Comparison of ENCODE assay signal across 17 mouse cellular contexts in the genomic region with DNA sequence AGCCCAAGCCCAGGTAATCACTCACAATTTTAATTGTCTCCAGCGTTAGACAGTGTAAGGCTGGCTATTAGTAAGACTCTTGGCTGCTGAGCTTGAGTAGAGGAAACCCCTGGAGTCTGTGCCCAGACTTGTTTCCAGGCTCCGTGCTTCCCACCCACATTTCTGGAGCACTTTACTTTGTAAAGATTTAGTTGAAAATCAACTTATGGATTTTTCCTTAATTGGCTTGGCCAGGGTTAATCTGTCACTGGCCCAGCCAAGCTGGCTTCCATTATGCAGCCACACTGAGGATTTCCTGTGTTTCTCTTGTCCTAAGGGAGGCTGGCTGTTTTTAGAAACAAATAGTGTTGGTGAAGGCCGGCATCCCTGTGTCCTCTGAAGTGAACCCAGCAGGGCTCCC.
DNase-seq lines count a peak whose midpoint lies in the region; ATAC-seq lines count a peak whose summit lies in the region.
"Had no signal": no experiment of that assay in that cellular context is flagged by ENCODE, and none has a peak within 500 bp of the region (broad histone marks: within the 10 kb centered on the region; RNA-seq: fewer than 3 reads in every experiment).

No protein-coding gene starts in this region.

- peaks cover 9% of the 10 kb centered on the region for H3K4me1 ChIP-seq in limb, embryonic 11.5 days (ENCODE audit: control insufficient read depth, insufficient read depth, low read length)

- ATAC-seq in limb, embryonic 11.5 days (ENCODE audit: insufficient number of reproducible peaks, low FRiP score, low TSS enrichment, low read depth), result no peak
- ATAC-seq in cerebellum, adult (ENCODE audit: insufficient number of reproducible peaks, low FRiP score, low TSS enrichment), result no peak
- ATAC-seq: forebrain, embryonic 14.5 days; inflammation-experienced regulatory T-cells, adult 6 months; Patski had no signal

- H3K9me3 ChIP-seq in limb, embryonic 11.5 days (ENCODE audit: control insufficient read depth, low read length), result no peaks in the 10 kb centered on the region

- peak; percentile 27 to 56 for DNase-seq in heart, adult 18-20 months
- DNase-seq in heart, postnatal 36 days, result no peak
- peak; percentile 41 for DNase-seq in embryo, embryonic 11 days
- DNase-seq in heart, postnatal 4 days, result peak; percentile 14
- DNase-seq in limb, embryonic 11.5 days (ENCODE audit: low spot score), result peak; percentile 30
- no peak for DNase-seq in thymus, adult 18-20 months
- no peak for DNase-seq in lung, adult 18-20 months
- DNase-seq: B cell, adult 2 months; cerebellum, postnatal 14 days; midbrain, embryonic 14.5 days; thymus, postnatal 36 days had no signal

- no peak overlapping the region for H3K4me3 ChIP-seq in limb, embryonic 11.5 days (ENCODE audit: low read depth, low read length)
- H3K4me3 ChIP-seq: left cerebral cortex, adult 2 months had no signal

- H3K4me2 ChIP-seq in limb, embryonic 11.5 days (ENCODE audit: low read depth, severe bottlenecking), result no peak overlapping the region

- no peaks in the 10 kb centered on the region for H3K36me3 ChIP-seq in limb, embryonic 11.5 days (ENCODE audit: control insufficient read depth, insufficient read depth, low read length)

- intact Hi-C loops in heart, postnatal 36 days (cut with DNase I), result no loop called here

- no peaks in the 10 kb centered on the region for H3K27me3 ChIP-seq in limb, embryonic 11.5 days (ENCODE audit: control insufficient read depth, insufficient read depth, low read length)
- H3K27me3 ChIP-seq: Patski had no signal

- H3K27ac ChIP-seq in limb, embryonic 11.5 days (replicated peaks; ENCODE audit: low read depth, low read length), result peak overlapping the region; percentile 42; the same call in 1 of the 2 replicates
- H3K27ac ChIP-seq: left cerebral cortex, adult 2 months; liver, embryonic 14.5 days had no signal

- 7% methylated on average over 3 of the region's 3 CpGs for WGBS in limb, embryonic 11.5 days

- H3K9ac ChIP-seq in limb, embryonic 11.5 days (ENCODE audit: low read length), result no peak overlapping the region
- H3K9ac ChIP-seq: liver, embryonic 14.5 days had no signal

Comparison
In these comparisons a context has a peak if more than half of its experiments do, and no peak if none do; other contexts are left out.
1. DNase-seq: peak in heart, adult 18-20 months (2 of 2), embryo, embryonic 11 days (single experiment), heart, postnatal 4 days (single experiment) and limb, embryonic 11.5 days (single experiment); none in heart, postnatal 36 days (0 of 2), thymus, adult 18-20 months (0 of 2) and lung, adult 18-20 months (0 of 2).